Mouse (Mus musculus) v-Abl transformed pro-B cells (cell line): Measurements from ENCODE around the gene Farp1.
"Not testable (repeated sequence)": the region's sequence is repeated elsewhere in the genome, so short reads cannot be mapped to it uniquely, and the experiment has no call there.

Source experiments
- in situ Hi-C, 2 experiments: fragments of 400-800 bp; cut with MboI; formaldehyde crosslinking; loops; one replicate each; pipeline ENCODE4 v1.15.1; 2025; ENCODE audit not compliant: unreplicated experiment in 2 of 2

Gene Farp1

DNA sequence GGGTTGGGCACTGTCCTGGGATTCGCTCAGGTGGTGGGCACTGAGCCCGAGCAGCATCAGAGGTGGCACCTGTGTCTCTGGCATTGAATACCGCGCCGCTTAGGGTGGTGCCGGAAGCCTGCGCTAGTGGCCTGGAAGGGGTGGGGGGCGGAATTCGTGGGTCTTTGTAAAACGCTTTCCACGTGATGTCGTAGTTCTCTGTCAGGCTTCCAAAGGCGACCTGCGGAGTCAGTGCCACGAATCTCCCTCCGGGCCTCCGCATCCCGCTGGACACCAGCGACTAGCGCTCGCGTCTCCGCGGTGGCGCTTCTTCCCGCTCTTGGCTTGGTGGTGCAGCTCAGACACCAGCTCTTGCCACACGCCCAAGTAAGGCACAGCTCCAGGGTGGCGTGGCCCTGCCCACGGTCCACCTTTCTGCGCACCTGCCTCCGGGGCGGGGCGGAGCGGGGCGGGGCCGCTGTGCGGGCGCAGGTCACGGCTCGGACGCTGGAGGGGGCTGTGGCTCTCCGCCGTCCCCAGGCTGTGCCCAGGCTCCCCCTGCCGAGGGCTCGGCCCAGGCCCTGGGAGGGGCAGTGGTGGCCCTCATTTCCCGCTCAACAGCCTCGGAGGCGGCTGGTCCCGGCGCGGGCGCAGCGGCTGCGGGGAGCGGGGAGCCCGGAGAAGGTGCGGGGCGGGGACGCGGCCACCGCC, at the start of gene Farp1:
TSS of gene Farp1 (plus strand) at position 228 of the 690 bp plus-strand sequence.
- in situ Hi-C loops: no loop called here

DNA sequence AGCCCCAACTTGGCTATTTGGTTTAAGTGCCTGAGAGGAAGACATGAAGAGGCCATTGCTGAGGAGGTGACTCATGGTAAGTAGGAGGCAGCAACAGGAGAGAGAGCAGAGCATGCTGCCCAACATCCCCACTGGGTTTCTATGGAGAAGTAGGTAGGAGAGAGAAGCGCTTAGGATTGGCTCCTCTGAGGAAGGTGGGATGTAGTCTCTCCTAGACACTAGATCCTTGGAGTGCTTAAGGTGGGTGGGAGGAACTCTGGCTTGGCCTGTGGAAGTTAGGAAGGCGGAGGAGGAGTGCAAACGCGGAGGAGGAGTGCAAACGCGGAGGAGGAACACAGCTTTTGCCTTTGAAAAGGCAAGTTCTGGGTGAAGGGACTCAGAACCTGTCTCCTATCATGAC, 45.9 kb upstream of the Farp1 start:
- in situ Hi-C loops: no loop called here

DNA sequence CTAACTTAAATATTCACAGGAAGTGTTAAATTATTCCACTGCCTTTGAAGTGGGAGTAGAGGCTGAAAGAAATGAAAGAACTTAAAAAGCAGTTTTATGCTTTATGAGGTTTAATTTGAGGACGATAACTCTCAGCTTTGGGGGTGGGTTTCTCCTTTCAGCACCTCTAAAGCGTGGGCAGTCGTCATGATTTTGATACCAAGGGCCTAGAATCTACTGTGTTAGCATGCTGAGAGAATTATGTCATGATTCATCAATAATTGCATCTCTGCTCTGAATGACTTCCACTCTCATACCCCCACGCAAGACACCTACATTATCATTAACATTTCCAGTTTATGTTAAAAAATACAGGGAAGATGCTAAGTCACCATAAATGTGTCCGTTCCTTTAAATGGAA, 37.3 kb upstream of the Farp1 start:
- in situ Hi-C loops: no loop called here

DNA sequence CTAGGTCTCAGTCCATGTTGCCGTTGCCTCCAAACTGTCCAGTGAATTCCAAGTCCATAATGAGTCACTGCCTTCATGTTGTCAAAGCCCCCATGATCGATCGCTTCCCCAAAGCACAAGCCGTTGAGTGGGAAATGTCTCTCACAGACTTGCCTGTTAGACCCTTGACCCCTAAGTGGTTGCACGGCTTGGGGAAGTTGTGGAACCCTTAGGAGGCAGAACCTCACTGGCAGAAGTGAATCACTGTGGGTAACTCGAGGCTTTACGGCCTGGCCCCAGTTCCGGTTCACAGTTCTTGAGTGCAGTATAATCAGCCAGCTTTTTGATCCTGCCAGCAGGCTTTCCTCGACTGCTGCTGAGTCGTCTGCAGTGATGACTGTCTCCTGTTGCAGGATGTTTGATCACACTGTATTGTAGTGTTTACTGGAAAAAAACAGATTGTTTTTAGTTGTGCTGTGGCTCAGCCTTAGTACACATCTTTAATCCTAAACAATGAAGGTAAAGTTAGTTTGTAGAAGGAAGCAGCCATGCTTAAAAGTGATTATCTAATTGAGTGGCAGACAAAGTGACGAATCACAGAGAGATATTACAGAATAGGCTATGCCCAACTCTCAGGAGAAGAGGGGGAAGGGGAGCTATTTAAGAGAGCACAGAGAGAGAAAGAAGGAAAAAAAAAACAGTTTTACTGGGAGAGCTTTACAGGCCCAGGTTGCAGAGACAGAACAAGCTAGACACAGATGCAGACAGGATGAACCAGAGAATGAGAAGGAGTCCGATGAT, 34.2 kb upstream of the Farp1 start:
- in situ Hi-C loops: no loop called here

DNA sequence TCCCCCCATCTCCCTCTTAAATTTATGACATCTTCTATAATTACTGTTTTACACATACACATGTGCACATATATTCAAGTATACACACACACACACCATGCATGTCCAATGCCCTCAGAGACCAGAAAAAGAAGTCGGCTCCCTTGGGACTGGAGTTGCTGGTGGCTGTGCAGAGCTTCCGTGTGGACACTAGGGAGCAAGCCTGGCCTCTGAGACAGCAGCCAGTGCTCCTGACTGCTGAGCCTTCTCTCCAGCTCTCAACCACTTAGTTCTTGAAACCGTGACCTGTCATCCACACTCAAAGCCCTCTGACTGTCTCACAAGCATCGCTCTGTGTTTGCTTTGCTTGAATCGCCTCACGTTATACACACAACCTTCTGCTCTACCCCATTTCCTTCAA, 29.4 kb upstream of the Farp1 start:
- in situ Hi-C loops: no loop called here

DNA sequence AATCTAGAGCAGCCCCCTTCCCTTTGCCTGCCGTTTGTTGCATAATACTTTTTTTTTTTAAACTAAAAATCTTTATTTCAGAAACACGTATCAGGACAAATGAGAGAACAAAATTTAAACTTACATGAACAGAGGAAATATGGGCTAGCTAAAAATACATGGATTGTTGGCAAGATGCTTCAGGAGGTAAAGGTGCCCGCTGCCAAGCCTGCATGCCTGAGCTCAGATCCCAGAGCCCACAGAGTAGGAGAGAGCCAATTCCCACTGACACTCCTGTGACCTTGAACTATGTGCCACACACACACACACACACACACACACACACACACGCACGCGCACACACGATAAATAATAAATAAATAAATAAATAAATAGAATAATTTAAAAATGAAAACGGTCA, 29.0 kb upstream of the Farp1 start:
- in situ Hi-C loops: no loop called here

DNA sequence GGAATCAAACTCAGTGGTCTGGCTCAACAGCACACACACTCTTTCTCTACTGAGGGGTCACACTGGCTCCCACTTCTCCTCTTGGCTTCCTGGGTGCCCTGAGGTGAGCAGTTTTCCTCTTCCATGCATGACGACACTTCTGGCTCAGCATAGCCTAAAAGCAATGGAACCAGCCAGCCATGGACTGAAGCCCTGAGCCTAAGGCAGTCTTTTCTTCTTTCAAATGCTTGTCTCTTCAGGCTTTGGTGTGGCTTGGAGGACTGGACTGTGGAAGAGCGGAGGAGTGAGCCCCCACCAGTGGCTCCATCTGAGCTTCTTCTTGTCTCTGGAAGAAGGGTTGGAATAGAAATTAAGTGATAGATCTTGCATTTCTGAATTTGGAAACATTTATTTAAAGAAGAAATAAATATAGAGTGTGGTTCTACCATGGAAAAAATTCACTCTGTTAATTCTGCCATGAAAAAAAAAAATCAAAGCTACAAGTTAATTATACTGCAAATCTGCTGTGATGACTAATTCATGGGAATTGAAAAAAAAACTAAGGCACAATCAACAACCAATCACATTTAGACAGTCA, 19.8 kb upstream of the Farp1 start:
- in situ Hi-C loops: no loop called here

DNA sequence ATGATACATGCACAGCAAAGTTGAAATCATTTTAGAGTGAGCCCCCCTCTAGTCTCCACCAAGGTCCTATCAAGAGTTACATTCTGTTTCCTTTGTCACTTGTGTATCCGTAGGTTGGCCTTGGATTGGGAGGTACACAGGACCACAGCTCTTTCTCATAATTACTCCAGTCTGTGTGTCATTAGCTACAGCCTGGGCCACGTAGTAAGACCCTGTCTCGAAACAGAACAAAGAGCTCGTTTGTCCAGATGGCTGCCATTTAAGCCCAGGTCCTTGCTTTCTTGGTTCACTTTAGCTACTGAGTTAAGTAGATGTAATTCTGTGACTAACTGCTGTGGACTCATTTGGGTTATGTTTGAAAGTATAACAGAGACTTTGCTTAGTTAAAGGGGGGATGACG, 12.6 kb upstream of the Farp1 start:
- in situ Hi-C loops: no loop called here

DNA sequence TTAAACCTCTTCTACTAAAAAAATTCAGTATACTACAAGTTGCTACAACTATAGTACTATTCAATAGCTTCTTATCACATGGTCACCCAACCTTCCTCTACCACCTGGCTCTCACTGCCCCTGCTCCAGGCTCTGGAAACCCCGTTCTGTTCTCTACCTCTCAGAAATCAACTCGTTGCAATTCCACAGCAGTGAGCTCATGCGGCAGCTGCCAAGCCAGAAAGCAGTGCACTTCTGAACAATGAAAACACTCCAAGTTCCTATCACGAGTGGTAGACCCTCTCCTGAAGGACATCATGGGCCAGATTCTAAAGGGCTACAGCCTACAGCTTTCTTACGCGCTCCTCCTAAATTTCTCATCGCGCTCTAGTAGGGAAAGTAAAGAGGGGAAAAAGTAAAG, 9.6 kb upstream of the Farp1 start:
- in situ Hi-C loops: no loop called here

DNA sequence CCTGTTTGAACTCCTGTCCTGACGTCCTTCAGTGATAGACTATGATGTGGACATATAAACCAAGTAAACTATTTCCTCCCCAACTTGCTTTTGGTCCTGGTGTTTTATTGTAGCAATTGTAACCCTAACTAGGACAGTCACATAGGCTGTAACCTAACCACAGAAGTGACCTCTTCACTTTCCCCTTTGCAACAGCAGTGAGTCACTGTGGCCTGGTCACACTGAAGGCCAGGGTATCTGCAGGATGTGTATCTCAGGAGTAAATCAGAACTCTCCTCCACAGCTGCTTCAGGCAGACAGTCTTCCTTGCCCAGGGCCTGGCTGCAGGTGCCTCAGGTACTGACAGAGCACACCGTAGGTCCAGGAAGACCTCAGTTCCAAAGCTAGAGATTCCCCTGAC, 3.6 kb upstream of the Farp1 start:
- in situ Hi-C loops: no loop called here

DNA sequence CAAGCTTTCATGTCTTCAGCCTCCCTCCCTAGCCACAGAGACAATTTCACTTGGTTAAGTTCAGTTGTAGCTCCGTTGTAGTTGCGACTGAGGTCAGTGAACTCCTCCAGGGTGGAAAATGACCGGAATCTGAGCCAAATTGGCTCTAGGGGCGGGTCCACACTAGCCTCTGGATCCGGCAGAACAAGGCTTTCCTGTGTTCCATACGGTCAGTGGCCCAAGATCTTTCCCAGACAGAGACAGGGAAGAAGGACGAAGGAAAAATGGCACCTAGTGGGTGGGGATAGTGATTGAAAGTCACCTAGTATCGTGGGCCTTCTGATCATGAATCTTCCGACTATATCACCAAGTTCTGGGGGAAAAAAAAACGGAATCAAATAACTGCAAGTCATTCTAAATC, 475 bp upstream of the Farp1 start:
- in situ Hi-C loops: no loop called here

DNA sequence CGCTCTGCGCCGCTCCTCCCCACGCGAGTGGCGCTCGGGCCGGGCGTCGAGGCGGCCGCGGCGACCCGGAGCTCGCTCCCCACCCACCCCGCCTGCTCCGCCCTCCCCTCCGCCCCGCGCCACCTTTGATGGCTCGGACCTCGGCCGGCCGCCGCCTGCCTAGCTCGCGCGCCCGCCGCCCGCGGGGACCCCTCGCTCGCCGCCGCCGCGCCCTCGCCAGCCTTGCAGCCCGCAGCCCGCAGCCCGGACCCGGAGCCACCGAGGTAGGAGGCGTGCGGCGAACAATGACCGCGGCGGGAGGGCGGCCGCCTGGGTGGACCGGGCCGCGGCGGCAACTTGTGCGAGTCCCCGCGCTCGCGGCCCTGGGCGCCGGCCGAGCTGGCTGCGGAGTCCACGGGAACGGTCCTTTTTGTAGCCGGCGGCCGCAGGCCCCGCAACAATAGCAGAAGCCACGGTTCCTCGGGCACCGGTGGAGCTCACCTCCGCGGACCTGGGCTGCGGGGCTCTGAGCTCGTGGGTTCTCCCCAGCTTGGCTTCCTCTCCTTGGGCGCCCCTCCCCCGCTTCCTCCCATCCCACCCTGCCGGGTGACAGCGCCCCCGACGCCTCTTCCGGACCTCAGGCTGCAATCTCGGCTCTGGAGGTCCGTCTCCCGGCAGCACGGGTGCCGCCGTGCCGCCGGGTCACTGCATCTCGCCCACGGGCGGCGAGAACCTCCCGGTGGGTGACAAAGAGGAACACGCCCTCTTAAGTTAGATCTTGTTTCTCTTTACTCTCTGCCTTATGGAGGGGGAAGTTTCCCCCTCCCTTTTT, 868 bp downstream of the Farp1 start:
- in situ Hi-C loops: no loop called here

DNA sequence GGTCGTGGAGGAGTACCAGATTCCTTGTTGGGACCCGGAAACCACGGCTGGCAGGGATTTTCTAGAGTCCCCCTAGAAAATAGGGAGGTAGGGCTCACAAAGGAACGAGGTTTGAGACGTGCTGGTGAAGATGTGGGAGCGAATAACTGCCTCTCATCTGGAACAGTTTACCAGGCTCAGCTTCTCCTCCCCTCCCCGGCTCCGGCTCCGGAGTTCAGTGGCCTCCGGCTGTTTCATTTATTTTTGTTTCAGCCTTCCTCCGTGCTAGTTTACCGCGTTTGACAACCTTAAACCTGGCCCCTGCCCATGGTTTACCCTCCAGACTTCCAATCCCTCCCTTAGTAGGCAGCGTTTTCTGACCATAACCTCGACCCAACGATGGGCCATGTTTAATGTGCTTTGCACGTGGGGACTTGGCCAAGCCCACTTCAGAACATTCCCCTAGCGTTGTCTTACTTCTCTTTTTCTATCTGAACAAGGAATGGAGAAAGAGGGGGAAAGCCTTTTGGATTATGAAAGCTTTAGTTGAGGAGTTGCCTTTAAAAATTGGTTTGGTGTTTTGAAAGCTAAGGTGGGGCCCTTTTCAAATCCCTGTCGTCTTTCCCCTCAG, 1.7 kb downstream of the Farp1 start:
- in situ Hi-C loops: no loop called here

DNA sequence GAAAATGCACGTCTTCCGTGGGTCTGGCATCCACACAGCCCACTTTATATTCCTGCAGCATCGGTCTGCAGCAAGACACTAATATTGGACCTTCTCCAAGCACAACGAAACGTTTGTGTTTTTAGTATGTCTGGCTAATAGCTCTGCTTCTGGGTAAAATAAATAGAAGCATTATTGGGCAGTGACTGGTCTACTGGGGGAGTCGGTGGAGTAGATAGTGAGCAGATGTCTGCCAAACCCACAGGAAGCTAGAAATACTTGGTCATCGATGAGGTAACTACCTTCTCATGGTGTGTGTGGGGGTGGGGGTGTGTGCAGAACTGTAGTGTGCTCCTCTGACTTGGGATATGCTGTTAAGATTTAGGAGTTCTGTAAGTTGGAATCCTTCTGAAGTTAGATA, 2.3 kb downstream of the Farp1 start:
- in situ Hi-C loops: no loop called here

DNA sequence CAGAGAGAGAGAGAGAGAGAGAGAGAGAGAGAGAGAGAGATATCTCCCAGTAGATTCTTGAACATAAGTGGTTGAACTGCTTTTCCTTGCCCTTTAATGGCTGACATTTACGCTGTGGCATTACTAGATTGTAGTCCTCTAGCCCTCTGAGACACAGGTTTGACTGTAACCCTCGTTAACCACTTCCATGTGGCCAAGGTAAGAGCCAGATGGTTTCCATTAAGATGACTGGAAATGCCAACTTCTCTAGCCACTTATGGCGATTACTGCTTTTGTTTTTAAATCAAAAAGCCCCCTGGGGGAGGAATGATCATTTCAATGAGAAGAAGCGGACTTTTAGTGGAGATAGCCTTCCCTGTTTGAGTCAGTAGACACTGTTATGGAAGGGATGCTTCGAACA, 3.7 kb downstream of the Farp1 start:
- in situ Hi-C loops: no loop called here

DNA sequence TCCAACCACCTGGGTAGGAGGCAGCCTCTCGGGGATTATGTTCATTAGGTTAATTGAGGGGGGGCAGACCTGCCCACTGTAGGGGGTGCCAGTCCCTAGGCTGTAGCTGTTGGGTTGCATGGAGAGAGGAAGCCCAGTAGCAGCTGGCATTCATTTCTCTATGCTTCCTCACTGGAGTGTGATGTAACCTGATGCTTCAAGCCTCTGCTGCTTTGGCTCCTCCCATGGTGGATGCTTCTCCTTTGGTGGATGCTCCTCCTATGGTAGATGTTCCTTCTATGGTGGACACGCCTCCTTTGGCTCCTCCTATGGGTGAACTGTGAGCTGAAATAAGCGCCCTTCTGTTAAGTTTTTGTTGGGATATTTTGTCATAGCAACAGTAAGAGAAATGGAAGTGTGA, 9.1 kb downstream of the Farp1 start:
- in situ Hi-C loops: no loop called here

DNA sequence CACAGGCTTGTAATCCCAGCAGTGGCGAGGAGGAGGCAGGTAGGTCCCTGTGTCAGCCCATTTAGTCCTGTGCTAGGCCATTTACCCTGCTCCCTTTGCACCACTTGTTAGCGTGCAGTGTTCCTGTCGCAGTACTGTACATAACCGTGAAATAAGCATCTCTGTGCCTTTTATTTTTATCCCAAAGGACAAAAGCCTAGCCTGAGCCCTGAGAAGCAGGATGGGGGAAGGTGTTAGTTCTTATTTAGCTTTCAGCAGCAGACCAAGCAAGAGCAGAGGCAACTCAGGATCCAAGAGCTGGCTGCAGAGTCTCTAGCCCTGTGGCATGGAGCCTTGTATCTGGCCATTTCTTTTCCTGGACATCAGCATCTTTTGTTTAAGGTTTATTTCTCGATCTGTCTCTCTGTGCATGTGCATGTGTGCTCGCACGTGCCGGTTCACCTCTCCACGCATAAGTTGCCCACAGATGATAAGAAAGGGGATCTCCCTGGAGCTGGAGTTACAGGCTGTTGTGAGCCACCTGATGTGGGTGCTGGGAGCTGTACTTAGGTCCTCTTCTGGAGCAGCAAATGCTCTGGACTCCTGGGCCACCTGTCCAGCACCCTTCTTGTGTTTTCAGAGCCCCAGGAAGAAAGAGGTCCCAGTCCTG, 11.4 kb downstream of the Farp1 start:
- in situ Hi-C loops: no loop called here

DNA sequence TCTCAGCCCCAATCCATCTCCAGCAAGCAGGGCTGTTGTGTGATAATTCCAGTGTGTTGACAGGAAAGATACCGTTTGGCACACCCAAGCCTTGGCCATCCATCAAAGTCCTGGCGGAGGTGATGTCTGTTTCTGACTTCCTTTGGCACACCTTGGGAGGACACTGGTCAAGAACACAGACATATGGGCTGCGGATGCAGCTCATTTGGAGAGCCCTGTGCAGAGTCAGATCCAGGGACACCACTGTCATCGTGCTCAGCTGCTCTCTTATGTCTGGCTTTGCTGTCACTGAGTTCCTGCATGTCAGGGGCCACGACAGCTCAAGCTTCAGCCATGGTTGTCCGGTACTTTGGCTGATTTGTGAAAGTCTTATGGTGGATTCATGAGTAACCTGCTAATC, 12.8 kb downstream of the Farp1 start:
- in situ Hi-C loops: no loop called here

DNA sequence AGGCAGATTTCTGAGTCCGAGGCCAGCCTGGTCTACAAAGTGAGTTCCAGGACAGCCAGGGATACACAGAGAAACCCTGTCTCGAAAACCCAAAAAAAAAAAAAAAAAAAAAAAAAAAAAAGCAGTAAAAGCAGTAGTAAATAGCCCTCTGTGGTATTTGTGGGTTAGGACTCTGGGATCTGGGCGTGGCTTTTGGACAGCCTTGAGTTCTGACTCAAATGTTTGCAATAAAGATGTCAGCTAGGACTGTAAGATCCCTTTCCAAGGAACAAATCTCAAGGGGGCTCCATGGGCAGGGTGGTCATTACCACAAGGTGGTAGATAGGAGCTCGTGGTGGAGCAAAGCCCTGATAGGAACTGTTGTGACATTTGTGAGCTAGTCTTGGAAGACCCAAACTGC, 16.0 kb downstream of the Farp1 start:
- in situ Hi-C loops: not testable (repeated sequence)

DNA sequence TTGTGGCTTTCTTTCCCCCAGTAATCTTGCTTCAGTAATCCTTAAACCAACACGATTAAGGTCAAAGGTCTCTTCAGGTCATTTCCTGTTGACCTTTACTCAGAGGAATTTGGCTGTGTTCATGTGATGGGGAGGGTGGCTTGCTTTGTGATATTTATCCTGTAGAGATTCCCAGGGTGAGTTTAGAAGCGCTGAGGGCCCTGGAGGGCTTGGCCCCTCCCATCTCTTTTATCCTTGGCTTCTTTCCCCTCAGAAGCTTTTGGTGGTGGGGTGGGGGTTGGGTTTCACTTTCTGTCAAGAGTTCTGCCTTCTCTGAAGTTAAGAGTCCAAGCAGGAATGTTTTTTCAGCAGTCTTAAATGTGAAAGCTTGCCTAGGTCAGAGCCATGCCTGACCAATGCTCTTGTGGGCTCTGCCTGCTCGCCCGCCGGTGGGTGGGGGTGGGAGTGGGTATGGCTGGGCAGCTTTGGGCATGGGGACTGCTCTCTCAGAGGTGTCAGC, 18.1 kb downstream of the Farp1 start:
- in situ Hi-C loops: no loop called here
